In the genomic region with DNA sequence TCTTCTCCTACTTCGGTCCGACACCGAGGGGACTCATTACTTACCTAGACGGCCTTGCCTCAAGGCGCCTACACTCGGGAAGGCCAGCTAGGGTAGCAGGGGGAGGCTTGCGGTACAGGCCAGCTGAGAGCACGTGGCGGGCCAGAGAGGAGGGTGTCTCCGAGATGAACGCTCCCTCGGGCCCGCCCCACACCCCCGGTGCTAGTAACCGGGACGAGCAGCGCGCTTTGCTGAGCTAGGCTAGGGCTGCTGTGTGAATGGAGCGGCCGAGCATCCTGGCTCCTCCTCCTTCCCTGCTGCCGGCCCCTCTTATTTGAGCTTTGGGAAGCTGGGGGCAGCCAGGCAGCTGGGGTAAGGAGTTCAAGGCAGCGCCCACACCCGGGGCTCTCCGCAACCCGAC, we compare ENCODE assay signal across 8 mouse cellular contexts. TPM values are rescaled to one million over a fixed set of nuclear protein-coding genes. Genes with fewer than 3 reads are reported as not detected.
DNase-seq lines count a peak whose midpoint lies in the region; ATAC-seq and TF ChIP-seq lines count a peak whose summit lies in the region.

A gene (plus strand): TSS at position 251 of the 400 bp plus-strand sequence.

- H3K4me3 ChIP-seq in E14TG2a.4 (replicated peaks; ENCODE audit: low read length), result peak within 1 kb of the TSS; percentile 82
- H3K4me3 ChIP-seq in heart, embryonic 15.5 days, result peak within 1 kb of the TSS; percentile 53
- peak within 1 kb of the TSS; percentile 24 for H3K4me3 ChIP-seq in midbrain, embryonic 13.5 days (replicated peaks)

- peaks cover 71% of the 10 kb centered on the region for H3K4me1 ChIP-seq in E14TG2a.4 (replicated peaks; ENCODE audit: low read depth, low read length)
- peaks cover 40% of the 10 kb centered on the region for H3K4me1 ChIP-seq in heart, embryonic 15.5 days (replicated peaks)
- peaks cover 22% of the 10 kb centered on the region for H3K4me1 ChIP-seq in midbrain, embryonic 13.5 days (replicated peaks)

- H3K27ac ChIP-seq in heart, embryonic 15.5 days, result peak within 1 kb of the TSS; percentile 72
- no peak within 1 kb of the TSS for H3K27ac ChIP-seq in midbrain, embryonic 13.5 days

- DNase-seq in kidney, postnatal 10 days, result peak; percentile 83
- no peak for DNase-seq in thymus, postnatal 14 days
- DNase-seq in layer of hippocampus, adult 9-11 months, result no peak
- DNase-seq in B cell, adult 2 months, result no peak

- H3K9ac ChIP-seq in heart, embryonic 15.5 days, result peak within 1 kb of the TSS; percentile 55
- no peak within 1 kb of the TSS for H3K9ac ChIP-seq in midbrain, embryonic 13.5 days (replicated peaks)

- WGBS in heart, embryonic 15.5 days, result under 1% methylated on average over 25 of the region's 25 CpGs
- under 1% methylated on average over 25 of the region's 25 CpGs for WGBS in midbrain, embryonic 13.5 days

- peak within 1 kb of the TSS; percentile 64 for H3K4me2 ChIP-seq in heart, embryonic 15.5 days
- peak within 1 kb of the TSS; percentile 36 for H3K4me2 ChIP-seq in midbrain, embryonic 13.5 days (replicated peaks)

- ATAC-seq in common myeloid progenitor, adult 5-6 weeks (replicated peaks; ENCODE audit: low read depth, poor library complexity, severe bottlenecking), result peak; percentile 12; the same call in 1 of the 2 replicates
- peak; percentile 72 for ATAC-seq in heart, embryonic 15.5 days (replicated peaks; ENCODE audit: insufficient number of reproducible peaks, insufficient read depth, low FRiP score, low read depth)
- peak; percentile 57 for ATAC-seq in midbrain, embryonic 13.5 days

- peaks cover 95% of the 10 kb centered on the region for H3K27me3 ChIP-seq in E14TG2a.4 (ENCODE audit: insufficient read depth, low read length)
- peaks cover 92% of the 10 kb centered on the region for H3K27me3 ChIP-seq in heart, embryonic 15.5 days
- H3K27me3 ChIP-seq in midbrain, embryonic 13.5 days, result peaks cover 96% of the 10 kb centered on the region

- no peaks in the 10 kb centered on the region for H3K9me3 ChIP-seq in E14TG2a.4 (ENCODE audit: low read length)
- no peaks in the 10 kb centered on the region for H3K9me3 ChIP-seq in heart, embryonic 15.5 days (replicated peaks)
- no peaks in the 10 kb centered on the region for H3K9me3 ChIP-seq in midbrain, embryonic 13.5 days

- H3K36me3 ChIP-seq in E14TG2a.4 (ENCODE audit: insufficient read depth, low read length), result no peaks in the 10 kb centered on the region
- H3K36me3 ChIP-seq in heart, embryonic 15.5 days, result no peaks in the 10 kb centered on the region
- H3K36me3 ChIP-seq in midbrain, embryonic 13.5 days, result no peaks in the 10 kb centered on the region

- no peak for TF ChIP-seq CTCF in E14TG2a.4 (conservative IDR thresholded peaks at IDR 0.05; ENCODE audit: low read length)

RNA-seq across cellular contexts. Expression of the gene that starts here (rescaled TPM):
- not detected in 2 replicates for total RNA-seq in common myeloid progenitor, adult 5-6 weeks (2017)
- polyA plus RNA-seq in heart, embryonic 15.5 days (2015; fragmentation: Nextera tagmentation; extraction: Ambion mirVana), result 21.9 and 23.5 TPM in 2 replicates
- 0.11 TPM in 1 of 2 replicates, not detected in the other for polyA plus RNA-seq in midbrain, embryonic 13.5 days (2015; fragmentation: Nextera tagmentation; extraction: Ambion mirVana)

Comparison
In these comparisons a context has a peak if more than half of its experiments do, and no peak if none do; other contexts are left out.
1. RNA of the gene that starts here (polyA plus RNA-seq): 21.9 to 23.5 TPM in heart, embryonic 15.5 days; 0.11 TPM in midbrain, embryonic 13.5 days; every median in the first group is over 10 times any median in the second.
2. Peak in ATAC-seq in common myeloid progenitor, adult 5-6 weeks; RNA of the gene not detected or under 1 TPM.
3. Peak in ATAC-seq, H3K4me3 ChIP-seq and H3K4me2 ChIP-seq in midbrain, embryonic 13.5 days; RNA of the gene not detected or under 1 TPM.
4. H3K4me3 ChIP-seq: peak in every context shown above with its lines; median percentile 82 in E14TG2a.4; 53 in heart, embryonic 15.5 days; 24 in midbrain, embryonic 13.5 days.
5. ATAC-seq: peak in every context shown above with its lines; median percentile 72 in heart, embryonic 15.5 days; 57 in midbrain, embryonic 13.5 days; 12 in common myeloid progenitor, adult 5-6 weeks.